Mouse (Mus musculus): ENCODE results near the gene H2-D1.
A peak's percentile ranks its signal among the peaks of the same experiment; 100 is the strongest.
"Not testable (repeated sequence)": the region's sequence is repeated elsewhere in the genome, so short reads cannot be mapped to it uniquely, and the experiment has no call there.

The H2-D1 gene

GRCm38 (mm10) chr17:35262664-35263522, at the start of gene H2-D1:
H2-D1 (plus strand) TSS chr17:35262730.
- peak; percentile 98 to 99 for DNase-seq (ENCODE audit: low spot score in 2 of 2)

- DNase-seq (ENCODE audit: low spot score in 2 of 2) = no peak
Observed at GRCm38 (mm10) chr17:35213071-35213470, 49.5 kb upstream of the H2-D1 start.

GRCm38 (mm10) chr17:35218516-35219193, 43.9 kb upstream of the H2-D1 start:
- no peak for DNase-seq (ENCODE audit: low spot score in 2 of 2)

DNA sequence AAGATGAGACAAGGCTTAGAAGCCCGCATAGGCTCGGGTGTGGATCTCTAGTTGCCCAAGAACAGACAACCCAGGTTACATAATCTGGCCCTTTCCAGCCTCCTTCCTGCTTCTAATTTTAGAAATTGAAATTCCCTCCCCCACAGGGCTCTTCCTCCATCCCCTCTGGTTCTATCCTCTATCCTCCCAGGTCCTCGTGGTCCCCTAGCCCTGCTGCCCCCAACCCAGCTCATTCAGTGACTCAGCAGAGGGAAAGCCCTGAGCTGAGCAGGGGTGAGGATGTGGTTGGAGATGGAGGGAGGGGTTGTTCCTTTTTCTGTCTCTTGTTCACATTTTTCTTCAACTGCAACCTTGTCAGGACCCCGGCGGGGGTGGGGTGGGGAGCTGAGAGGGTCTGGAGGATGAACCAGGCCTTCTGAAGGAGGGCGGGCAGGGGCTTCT, 42.9 kb upstream of the H2-D1 start:
- DNase-seq (ENCODE audit: low spot score in 2 of 2) = no peak

DNA sequence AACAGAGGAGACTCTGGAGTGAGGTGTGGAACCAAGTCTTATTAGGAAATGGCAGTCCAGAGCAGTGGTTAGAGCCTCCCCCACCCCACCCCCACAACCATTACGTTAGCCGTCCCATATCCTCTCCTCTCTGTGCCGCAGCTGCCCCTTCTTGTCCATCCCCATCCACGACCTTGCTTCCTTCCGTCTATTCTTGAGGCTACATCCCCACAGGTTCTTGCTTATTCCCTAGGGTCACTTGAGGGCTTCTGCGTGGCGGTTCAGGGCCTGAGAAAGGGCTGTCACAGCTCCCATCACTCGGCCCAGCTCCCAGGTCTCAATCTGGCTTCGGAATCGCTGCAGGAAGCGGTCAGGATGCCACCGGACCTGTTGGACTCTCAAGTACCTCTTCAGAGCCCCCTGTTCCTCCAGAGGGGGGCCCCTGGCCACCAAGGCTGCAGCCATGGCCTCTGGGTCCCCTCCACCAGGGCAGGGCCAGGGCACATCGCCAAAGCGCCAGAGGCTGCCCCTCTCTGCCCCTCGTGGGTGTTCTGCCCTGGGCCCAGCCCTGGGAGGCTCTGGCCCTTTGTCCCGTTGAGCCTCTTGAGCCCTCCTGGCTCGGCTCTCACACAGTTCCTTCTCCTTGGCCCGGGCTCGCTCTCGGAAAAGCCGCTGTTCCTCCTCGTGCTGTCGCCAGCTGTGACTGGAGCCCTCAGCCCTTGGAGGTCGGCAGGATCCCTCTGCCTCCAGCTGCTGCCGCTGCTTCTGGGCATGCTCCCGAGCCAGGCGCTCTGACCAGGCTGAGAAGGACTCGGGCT, 42.2 kb upstream of the H2-D1 start, which contains the start of gene Gm16181:
Gene Gm16181, plus strand, starts transcription at position 679 of the 797 bp plus-strand sequence.
- DNase-seq (ENCODE audit: low spot score in 2 of 2) = no peak

- no peak for DNase-seq (ENCODE audit: low spot score in 2 of 2)
Observed at GRCm38 (mm10) chr17:35222299-35222698, 40.2 kb upstream of the H2-D1 start.

- DNase-seq (ENCODE audit: low spot score in 2 of 2) = no peak
Observed at GRCm38 (mm10) chr17:35224641-35225040, 37.9 kb upstream of the H2-D1 start.

- no peak for DNase-seq (ENCODE audit: low spot score in 2 of 2)
Observed at GRCm38 (mm10) chr17:35225456-35225855, 37.1 kb upstream of the H2-D1 start.

DNA sequence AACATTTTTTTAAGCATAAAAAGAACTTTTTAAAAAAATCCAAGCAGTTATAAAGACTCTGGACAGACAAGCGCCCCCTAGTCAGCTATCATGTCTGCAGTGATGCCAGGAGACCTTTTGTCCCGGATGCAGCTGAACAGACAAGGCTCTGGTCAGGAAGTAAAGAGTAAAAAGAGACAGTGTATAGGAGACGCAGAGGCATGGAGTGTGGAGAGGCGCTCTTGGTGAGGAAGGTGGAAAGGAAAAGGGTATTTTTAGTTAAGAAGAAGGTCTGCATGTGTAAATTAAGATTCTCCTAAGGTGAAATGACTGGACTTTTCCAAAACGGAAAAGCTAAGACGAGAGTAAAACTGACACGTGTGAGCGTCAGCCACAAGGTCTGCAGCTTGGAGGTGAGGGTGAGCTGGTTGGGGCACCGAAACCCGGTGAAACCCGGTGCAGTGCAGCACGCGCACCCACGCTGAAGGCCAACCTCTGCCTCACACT, 35.9 kb upstream of the H2-D1 start:
- DNase-seq (ENCODE audit: low spot score in 2 of 2) = no peak

- DNase-seq (ENCODE audit: low spot score in 2 of 2) = no peak
Observed at GRCm38 (mm10) chr17:35231022-35231421, 31.5 kb upstream of the H2-D1 start.

DNA sequence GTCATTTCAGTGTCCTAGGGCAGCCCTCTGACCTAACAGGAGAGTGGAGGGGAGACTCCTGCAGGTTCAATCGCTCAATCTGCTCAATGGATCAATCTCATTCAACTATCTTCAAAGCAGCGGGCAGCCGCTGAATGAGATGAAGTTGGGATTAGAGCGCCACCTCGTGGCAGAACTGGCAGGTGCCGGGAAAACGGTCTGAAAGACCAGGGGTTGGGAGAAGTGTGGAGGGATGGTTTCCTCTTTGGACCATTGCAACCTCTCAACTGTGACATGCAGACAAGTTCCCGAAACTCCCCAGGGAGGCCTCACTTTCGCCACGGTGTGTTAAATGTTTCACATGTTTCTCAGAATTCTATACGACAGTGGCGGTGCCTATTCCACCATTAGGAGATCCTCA, 30.5 kb upstream of the H2-D1 start:
- DNase-seq (ENCODE audit: low spot score in 2 of 2) = peak; percentile 65 to 74

DNA sequence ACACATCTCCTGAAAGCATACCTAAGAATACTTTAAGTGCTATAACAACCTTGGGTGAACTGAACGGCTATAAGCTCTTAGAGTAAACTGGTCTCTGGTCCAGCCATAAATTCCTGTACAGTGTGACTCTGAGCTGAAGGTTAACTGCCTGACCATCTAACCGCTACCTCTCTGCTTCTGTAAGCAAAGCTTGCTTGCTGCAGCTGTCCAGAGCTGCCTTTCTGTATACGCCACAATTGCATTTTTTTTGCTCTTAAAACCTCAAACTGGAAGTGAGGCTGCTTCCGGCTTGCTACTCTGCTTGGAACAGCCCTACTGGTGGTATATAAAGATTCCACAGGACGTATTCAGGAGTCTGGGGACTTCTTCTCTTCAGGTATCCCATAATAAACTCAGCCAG, 29.9 kb upstream of the H2-D1 start:
- DNase-seq (ENCODE audit: low spot score in 2 of 2) = no peak

DNA sequence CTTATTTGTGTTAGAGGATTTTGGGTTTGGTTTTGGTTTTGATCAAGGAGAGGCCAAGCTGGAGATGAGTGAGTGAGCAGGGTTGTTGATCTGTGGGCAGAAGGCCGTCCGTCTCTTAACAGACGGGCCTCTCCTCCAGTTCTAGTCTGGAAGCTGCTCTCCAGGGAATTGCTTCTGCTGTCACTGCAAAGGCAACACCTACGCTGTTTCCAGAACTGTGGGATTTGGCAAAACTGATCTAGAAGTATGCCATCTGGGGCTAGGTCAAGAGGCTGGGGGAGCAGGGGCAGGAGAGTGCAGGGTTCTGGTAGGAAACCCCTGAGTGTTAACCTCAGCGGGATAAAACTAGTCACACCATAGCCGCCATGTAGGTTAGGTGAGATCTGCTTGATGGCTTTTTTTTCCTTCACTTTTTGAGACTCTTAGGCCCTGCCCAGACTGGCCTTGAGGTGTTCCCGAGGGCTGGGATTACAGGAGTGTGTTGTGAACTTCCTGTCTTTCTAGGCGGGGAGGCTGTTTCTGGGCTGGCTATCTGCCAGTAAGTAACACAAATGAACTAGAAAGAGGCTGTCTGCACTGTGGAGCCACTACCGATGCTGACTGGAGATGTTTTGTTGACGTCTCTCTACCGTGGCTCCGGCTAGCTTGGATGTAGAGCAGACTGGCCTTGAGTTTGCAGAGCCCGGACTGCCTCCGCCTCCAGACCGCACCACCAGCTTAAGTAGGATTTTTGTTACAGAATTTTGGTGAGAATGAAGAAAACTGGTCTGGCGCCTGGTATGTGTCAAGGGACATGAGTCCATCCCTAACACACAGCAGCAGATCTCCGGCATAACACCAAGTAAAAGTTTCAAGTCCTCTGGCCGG, 29.2 kb upstream of the H2-D1 start, which contains the start of gene Atp6v1g2:
Gene Atp6v1g2, plus strand, starts transcription at position 547 of the 867 bp plus-strand sequence.
- no peak for DNase-seq (ENCODE audit: low spot score in 2 of 2)

DNA sequence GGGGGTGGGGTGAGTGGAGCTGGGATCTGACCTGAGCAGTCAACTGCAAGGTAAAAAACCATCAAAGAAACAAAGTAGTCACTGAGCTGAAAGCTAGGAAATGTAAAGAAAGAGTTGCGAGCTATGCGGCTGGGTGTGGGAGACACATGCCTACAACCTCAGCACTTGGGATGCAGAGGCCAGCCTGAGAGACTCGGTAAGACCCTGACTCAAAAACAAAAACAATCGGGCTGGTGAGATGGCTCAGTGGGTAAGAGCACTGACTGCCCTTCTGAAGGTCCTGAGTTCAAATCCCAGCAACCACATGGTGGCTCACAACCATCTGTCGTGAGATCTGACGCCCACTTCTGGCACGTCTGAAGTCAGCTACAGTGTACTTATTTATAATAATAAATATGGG, 28.4 kb upstream of the H2-D1 start:
- not testable (repeated sequence) for DNase-seq (ENCODE audit: low spot score in 2 of 2)

DNA sequence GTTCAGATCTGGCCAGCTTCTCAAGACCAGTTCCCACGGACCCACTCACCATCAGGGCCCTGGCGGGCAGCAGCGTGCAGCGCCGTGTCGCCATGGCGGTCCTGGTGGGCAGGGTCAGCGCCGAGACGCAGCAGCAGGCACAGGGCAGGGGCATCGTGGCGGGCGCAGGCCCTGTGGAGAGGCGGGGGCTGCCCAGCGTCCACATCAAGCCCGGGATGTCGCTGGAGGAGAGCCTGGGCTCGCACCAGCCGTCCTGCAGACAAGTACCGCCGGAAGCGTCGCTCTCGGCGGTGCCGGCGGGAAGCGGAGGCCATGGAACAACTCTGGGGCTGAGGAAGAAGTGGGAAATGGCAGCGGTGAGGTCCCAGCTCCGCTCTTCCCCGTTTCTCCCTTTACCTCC, 27.6 kb upstream of the H2-D1 start:
- no peak for DNase-seq (ENCODE audit: low spot score in 2 of 2)

DNA sequence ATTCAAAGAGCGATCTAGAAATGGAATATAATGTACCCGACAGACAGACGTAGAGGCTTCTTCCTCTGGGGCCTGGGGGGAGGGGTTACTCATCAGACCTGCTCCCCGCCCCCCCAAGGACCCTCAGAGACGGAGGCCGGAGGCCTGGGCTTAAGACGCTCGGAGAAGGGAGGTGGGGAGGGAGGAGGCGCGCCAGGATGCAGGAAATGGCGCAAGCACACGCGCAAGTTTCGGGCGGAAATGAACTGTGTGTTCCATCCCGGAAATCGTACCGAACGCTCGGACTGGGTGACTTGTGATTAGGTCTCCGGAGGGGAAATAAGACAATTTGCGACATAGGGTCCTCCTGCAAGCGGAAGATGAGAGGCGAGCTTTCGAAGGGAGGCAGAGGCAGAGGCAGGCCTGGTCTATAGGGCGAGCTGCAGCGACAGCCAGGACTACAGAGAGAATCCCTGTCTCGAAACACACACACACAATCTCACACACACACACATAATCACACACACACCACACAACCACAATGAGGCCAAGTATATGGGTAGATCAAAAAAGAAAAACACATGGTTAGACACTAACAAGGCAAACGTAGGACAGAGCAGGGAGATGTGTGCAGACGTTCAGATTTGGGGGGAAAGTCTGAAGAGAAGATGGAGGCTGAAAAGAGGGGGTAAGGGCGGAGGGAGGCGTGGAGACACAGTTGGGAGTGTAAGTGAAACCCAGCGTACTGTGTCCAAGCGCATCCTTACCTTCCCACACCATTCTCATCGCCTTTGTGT, 26.7 kb upstream of the H2-D1 start, which contains the start of gene Nfkbil1:
Gene Nfkbil1, minus strand, starts transcription at position 179 of the 776 bp plus-strand sequence.
- DNase-seq (ENCODE audit: low spot score in 2 of 2) = peak; percentile 69 to 87

DNA sequence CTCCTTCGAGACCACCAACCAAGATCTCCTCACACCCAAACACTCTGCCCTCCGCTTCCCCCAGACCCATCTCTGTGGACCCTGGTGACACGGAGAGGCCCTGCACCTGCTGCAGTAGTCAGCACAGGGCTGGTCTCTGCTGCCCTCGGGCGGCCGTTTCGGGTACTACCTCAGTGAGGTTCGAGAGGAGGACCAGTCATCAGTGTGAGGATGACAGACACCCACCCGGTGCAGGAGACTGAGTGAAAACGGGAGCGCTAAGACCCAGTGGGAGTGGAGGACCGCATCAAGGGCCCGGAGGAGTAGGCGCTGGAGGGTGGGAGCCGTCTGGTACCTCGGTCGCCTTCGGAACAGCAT, 26.2 kb upstream of the H2-D1 start:
- DNase-seq (ENCODE audit: low spot score in 2 of 2) = peak; percentile 91 to 99

- no peak for DNase-seq (ENCODE audit: low spot score in 2 of 2)
Observed at GRCm38 (mm10) chr17:35236996-35237395, 25.5 kb upstream of the H2-D1 start.

DNA sequence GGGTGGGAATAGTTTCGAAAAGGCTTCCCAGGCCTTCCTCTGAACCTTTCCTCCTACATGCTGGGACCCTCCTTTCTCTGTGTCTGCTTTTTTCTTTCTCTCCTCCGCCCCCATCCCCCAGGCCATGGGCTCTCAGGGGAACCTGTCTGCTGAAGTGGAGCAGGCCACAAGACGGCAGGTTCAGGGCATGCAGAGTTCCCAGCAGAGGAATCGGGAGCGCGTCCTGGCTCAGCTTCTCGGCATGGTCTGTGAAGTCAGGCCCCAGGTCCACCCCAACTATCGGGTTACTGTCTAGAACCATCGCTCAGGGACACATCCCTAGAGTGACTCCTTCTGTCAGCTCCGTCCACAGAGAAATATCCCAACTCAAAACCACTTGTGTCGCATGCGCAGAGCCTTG, 25.0 kb upstream of the H2-D1 start:
- no peak for DNase-seq (ENCODE audit: low spot score in 2 of 2)

DNA sequence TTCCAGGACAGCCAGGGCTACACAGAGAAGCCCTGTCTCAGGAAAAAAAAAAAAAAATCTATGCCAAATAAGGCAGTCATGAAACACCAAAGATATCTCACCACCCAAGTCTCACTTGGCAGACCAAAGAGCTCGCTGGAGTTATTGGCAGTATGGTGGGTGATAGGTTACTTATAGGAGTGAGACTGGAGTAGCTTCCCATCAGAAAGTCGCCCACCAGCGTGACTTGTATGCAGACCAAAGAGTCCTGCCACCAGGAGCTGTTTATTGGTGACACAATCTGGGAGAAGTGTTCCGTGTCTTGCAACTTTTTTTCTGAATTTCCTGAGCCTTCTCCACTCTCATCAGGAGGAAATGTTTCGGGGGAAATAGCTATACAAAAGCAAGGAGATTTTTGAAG, 22.8 kb upstream of the H2-D1 start:
- DNase-seq (ENCODE audit: low spot score in 2 of 2) = no peak

Measured in urinary bladder, adult 18-20 months (tissue).